Mouse (Mus musculus) stomach, embryonic 15.5 days (tissue): ENCODE measurements around the gene Slc25a19. TPM values are rescaled to one million over a fixed set of nuclear protein-coding genes. Genes with fewer than 3 reads are reported as not detected.
A peak's percentile ranks its signal among the peaks of the same experiment; 100 is the strongest.

ENCODE experiments used
- ATAC-seq: fragments of 200-750 bp; cut with Nextera tagmentation; 2 replicates; pipeline ENCODE4 v1.8.0; 2017; ENCODE audit warnings: low read depth, moderate number of reproducible peaks, moderate TSS enrichment; ENCODE audit not compliant: insufficient read depth, low FRiP score
- H3K27ac ChIP-seq: fragments of 300-500 bp; sonication (generic); 2 replicates; pipeline ENCODE4 v1.5.1; 2015; ENCODE audit warnings: mild to moderate bottlenecking, inconsistent platforms
- H3K27me3 ChIP-seq: fragments of 300-500 bp; sonication (generic); replicated peaks from 2 replicates; pipeline ENCODE4 v1.6.1; 2015; ENCODE audit warnings: inconsistent platforms
- H3K36me3 ChIP-seq: fragments of 300-500 bp; sonication (generic); 2 replicates; pipeline ENCODE4 v1.6.1; 2015; ENCODE audit warnings: inconsistent platforms
- H3K4me1 ChIP-seq: fragments of 300-500 bp; sonication (generic); 2 replicates; pipeline ENCODE4 v1.6.1; 2015; ENCODE audit warnings: inconsistent platforms
- H3K4me2 ChIP-seq: fragments of 300-500 bp; sonication (generic); 2 replicates; pipeline ENCODE4 v1.6.1; 2015; ENCODE audit warnings: mild to moderate bottlenecking, inconsistent platforms
- H3K4me3 ChIP-seq: fragments of 300-500 bp; sonication (generic); replicated peaks from 2 replicates; pipeline ENCODE4 v1.5.1; 2015; ENCODE audit warnings: inconsistent platforms
- H3K9ac ChIP-seq: fragments of 300-500 bp; sonication (generic); 2 replicates; pipeline ENCODE4 v1.6.1; 2015; ENCODE audit warnings: inconsistent platforms
- H3K9me3 ChIP-seq: fragments of 300-500 bp; sonication (generic); 2 replicates; pipeline ENCODE4 v1.6.1; 2016; ENCODE audit warnings: inconsistent platforms
- WGBS: fragments of 180-500 bp; shearing (Covaris S2); methylation state at CpG from one replicate; pipeline ENCODE4 v1.1.7; 2015; 5-methylcytosine and 5-hydroxymethylcytosine counted together
- polyA plus RNA-seq: library from polyadenylated mRNA; unstranded; fragments of >200 nt; fragmentation: Nextera tagmentation; extraction: Ambion mirVana; gene quantifications from 2 replicates; pipeline ENCODE4 v1.2.1, GENCODE M21; 2015

The Slc25a19 gene
- polyA plus RNA-seq, 1 experiment from 2014 or later: 21.5 TPM

- no peaks in the 10 kb centered on the region for H3K4me1 ChIP-seq
- no peak for ATAC-seq
- H3K9ac ChIP-seq: no peak overlapping the region
- peaks cover 58% of the 10 kb centered on the region for H3K36me3 ChIP-seq
- H3K27me3 ChIP-seq: no peaks in the 10 kb centered on the region
- no peak overlapping the region for H3K4me3 ChIP-seq
- H3K9me3 ChIP-seq: no peaks in the 10 kb centered on the region
- no peak overlapping the region for H3K27ac ChIP-seq
- H3K4me2 ChIP-seq: no peak overlapping the region
Observed at GRCm38 (mm10) chr11:115579080-115579479, 49.0 kb downstream of the Slc25a19 start.

- H3K27ac ChIP-seq: no peak overlapping the region
- no peaks in the 10 kb centered on the region for H3K27me3 ChIP-seq
- H3K4me1 ChIP-seq: peaks cover 10% of the 10 kb centered on the region; the same call in 1 of the 2 replicates
- H3K4me2 ChIP-seq: peak overlapping the region; percentile 70
- peak overlapping the region; percentile 56 for H3K9ac ChIP-seq
- H3K36me3 ChIP-seq: peaks cover 42% of the 10 kb centered on the region
- no peak for ATAC-seq
- peak overlapping the region; percentile 86 for H3K4me3 ChIP-seq
- WGBS: 12% methylated on average over 7 of the region's 7 CpGs
- H3K9me3 ChIP-seq: no peaks in the 10 kb centered on the region
Observed at GRCm38 (mm10) chr11:115564961-115565360, 63.1 kb downstream of the Slc25a19 start.

Other genes starting within 250 kb of the Slc25a19 start
- gene Cdr2l, start 246.4 kb downstream of the Slc25a19 start, polyA plus RNA-seq: 10.0 and 10.5 TPM in 2 replicates
- 184 and 196 TPM in 2 replicates for gene Mrpl58, start 224.5 kb downstream of the Slc25a19 start, polyA plus RNA-seq
- gene Atp5h, start 208.3 kb downstream of the Slc25a19 start, polyA plus RNA-seq: 824 and 904 TPM in 2 replicates
- 14.6 and 15.6 TPM in 2 replicates for gene Kctd2, start 208.2 kb downstream of the Slc25a19 start, polyA plus RNA-seq
- gene Trim80, start 187.8 kb downstream of the Slc25a19 start, polyA plus RNA-seq: 0.23 and 0.35 TPM in 2 replicates
- gene Slc16a5, start 165.8 kb downstream of the Slc25a19 start, polyA plus RNA-seq: 2.3 and 3.1 TPM in 2 replicates
- gene Armc7, start 152.6 kb downstream of the Slc25a19 start, polyA plus RNA-seq: 5.5 and 6.8 TPM in 2 replicates
- 115 and 123 TPM in 2 replicates for gene Nt5c, start 136.4 kb downstream of the Slc25a19 start, polyA plus RNA-seq
- gene Jpt1, start 113.9 kb downstream of the Slc25a19 start, polyA plus RNA-seq: 472 and 482 TPM in 2 replicates
- gene Sumo2, start 92.0 kb downstream of the Slc25a19 start, polyA plus RNA-seq: 838 and 874 TPM in 2 replicates
- gene Nup85, start 63.9 kb downstream of the Slc25a19 start, polyA plus RNA-seq: 159 and 181 TPM in 2 replicates
- 81.7 and 92.7 TPM in 2 replicates for gene Mrps7, start 24.4 kb downstream of the Slc25a19 start, polyA plus RNA-seq
- gene Gga3, start 24.2 kb downstream of the Slc25a19 start, polyA plus RNA-seq: 15.9 and 24.3 TPM in 2 replicates
- gene Mif4gd, start 15.3 kb downstream of the Slc25a19 start, polyA plus RNA-seq: 31.9 and 34.4 TPM in 2 replicates
- 83.5 and 85.7 TPM in 2 replicates for gene Grb2, start 80.3 kb upstream of the Slc25a19 start, polyA plus RNA-seq
- 19.9 and 20.7 TPM in 2 replicates for gene Tmem94, start 137.1 kb upstream of the Slc25a19 start, polyA plus RNA-seq
- 11.7 and 13.1 TPM in 2 replicates for gene Caskin2, start 185.3 kb upstream of the Slc25a19 start, polyA plus RNA-seq
- gene Tsen54, start 186.4 kb upstream of the Slc25a19 start, polyA plus RNA-seq: 28.2 and 30.6 TPM in 2 replicates
- gene Llgl2, start 195.8 kb upstream of the Slc25a19 start, polyA plus RNA-seq: 60.4 and 61.5 TPM in 2 replicates
- 17.8 and 24.7 TPM in 2 replicates for gene Myo15b, start 230.1 kb upstream of the Slc25a19 start, polyA plus RNA-seq